Mouse (Mus musculus): Measurements from ENCODE around the gene Ciz1.
"Not testable (repeated sequence)": the region's sequence is repeated elsewhere in the genome, so short reads cannot be mapped to it uniquely, and the experiment has no call there.

Ciz1 gene

GRCm38 (mm10) chr2:32347019-32347418, 5.1 kb upstream of the Ciz1 start:
- no peak for DNase-seq (ENCODE audit: low spot score)

GRCm38 (mm10) chr2:32348311-32348710, 3.8 kb upstream of the Ciz1 start:
- DNase-seq (ENCODE audit: low spot score) = no peak

GRCm38 (mm10) chr2:32349625-32350255, 2.4 kb upstream of the Ciz1 start:
- DNase-seq (ENCODE audit: low spot score) = no peak

GRCm38 (mm10) chr2:32350471-32351051, 1.6 kb upstream of the Ciz1 start:
- no peak for DNase-seq (ENCODE audit: low spot score)

- DNase-seq (ENCODE audit: low spot score) = no peak
These were observed 611 bp upstream of the Ciz1 start for GRCm38 (mm10) chr2:32351471-32351961.

GRCm38 (mm10) chr2:32353007-32353542, 948 bp downstream of the Ciz1 start, which contains the start of gene Dnm1:
TSS of gene Dnm1 (minus strand) at chr2:32353338.
- DNase-seq (ENCODE audit: low spot score) = peak; percentile 79

GRCm38 (mm10) chr2:32353836-32354235, 1.7 kb downstream of the Ciz1 start:
- no peak for DNase-seq (ENCODE audit: low spot score)

- DNase-seq (ENCODE audit: low spot score) = no peak
These were observed 2.3 kb downstream of the Ciz1 start for GRCm38 (mm10) chr2:32354336-32354895.

- no peak for DNase-seq (ENCODE audit: low spot score)
These were observed 4.1 kb downstream of the Ciz1 start for GRCm38 (mm10) chr2:32356216-32356615.

GRCm38 (mm10) chr2:32357710-32358109, 5.6 kb downstream of the Ciz1 start:
- DNase-seq (ENCODE audit: low spot score) = no peak

GRCm38 (mm10) chr2:32358381-32358780, 6.3 kb downstream of the Ciz1 start:
- DNase-seq (ENCODE audit: low spot score) = no peak

- DNase-seq (ENCODE audit: low spot score) = peak; percentile 59
These were observed 8.6 kb downstream of the Ciz1 start for GRCm38 (mm10) chr2:32360741-32361140.

- peak; percentile 72 for DNase-seq (ENCODE audit: low spot score)
These were observed 9.3 kb downstream of the Ciz1 start for GRCm38 (mm10) chr2:32361437-32361836.

- not testable (repeated sequence) for DNase-seq (ENCODE audit: low spot score)
These were observed 10.1 kb downstream of the Ciz1 start for GRCm38 (mm10) chr2:32362274-32362673.

- peak; percentile 88 for DNase-seq (ENCODE audit: low spot score)
These were observed 10.8 kb downstream of the Ciz1 start for GRCm38 (mm10) chr2:32362817-32363340.

GRCm38 (mm10) chr2:32363376-32364106, 11.4 kb downstream of the Ciz1 start:
- DNase-seq (ENCODE audit: low spot score) = no peak

- no peak for DNase-seq (ENCODE audit: low spot score)
These were observed 12.0 kb downstream of the Ciz1 start for GRCm38 (mm10) chr2:32364121-32364520.

- DNase-seq (ENCODE audit: low spot score) = no peak
These were observed 15.2 kb downstream of the Ciz1 start for GRCm38 (mm10) chr2:32367315-32367714.

GRCm38 (mm10) chr2:32374191-32374590, 22.1 kb downstream of the Ciz1 start:
- DNase-seq (ENCODE audit: low spot score) = no peak

- DNase-seq (ENCODE audit: low spot score) = no peak
These were observed 23.3 kb downstream of the Ciz1 start for GRCm38 (mm10) chr2:32375317-32375940.

GRCm38 (mm10) chr2:32376963-32377362, 24.8 kb downstream of the Ciz1 start:
- DNase-seq (ENCODE audit: low spot score) = no peak

Measured in spleen, adult 12 weeks (tissue).